Mouse (Mus musculus): Measurements from ENCODE around the gene Lrmda.

Lrmda gene

DNA sequence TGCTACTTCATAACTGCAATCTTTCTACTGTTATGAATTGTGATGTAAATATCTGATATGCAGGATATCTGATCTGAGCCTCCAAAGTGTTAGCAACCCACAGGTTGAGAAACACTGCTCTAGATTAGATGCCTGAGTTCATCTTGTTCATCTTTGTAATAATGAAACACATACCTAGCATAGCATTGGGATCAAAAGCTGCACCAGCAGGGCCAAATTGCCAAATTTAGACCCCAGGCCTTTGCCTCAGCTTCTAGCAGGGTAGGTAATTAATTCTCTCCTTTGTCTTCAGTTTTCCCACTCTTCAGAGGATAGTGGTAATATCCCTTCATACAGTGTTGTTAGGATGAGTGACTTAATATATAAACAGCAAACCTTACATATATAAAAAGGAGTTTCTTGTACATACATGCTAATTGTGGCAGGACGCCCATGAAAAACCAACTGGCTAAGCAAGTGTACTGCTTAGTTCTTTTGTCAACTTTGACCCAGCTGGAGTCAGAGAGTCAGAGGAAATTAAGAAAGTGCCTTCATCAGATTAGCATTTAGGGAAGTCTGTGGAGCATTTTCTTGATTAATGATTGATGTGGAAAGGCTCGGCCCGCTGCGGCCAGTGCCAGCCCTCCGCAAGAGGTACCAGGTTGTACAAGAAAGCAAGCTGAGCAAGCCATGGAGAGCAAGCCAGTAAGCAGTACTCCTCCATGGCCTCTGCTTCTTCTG, 315.7 kb downstream of the Lrmda start:
- DNase-seq: no peak

- DNase-seq: no peak
These were observed 319.7 kb downstream of the Lrmda start for GRCm38 (mm10) chr14:22339176-22339575.

GRCm38 (mm10) chr14:22343357-22343756, 323.8 kb downstream of the Lrmda start:
- no peak for DNase-seq

- DNase-seq: no peak
These were observed 325.7 kb downstream of the Lrmda start for GRCm38 (mm10) chr14:22345248-22345647.

DNA sequence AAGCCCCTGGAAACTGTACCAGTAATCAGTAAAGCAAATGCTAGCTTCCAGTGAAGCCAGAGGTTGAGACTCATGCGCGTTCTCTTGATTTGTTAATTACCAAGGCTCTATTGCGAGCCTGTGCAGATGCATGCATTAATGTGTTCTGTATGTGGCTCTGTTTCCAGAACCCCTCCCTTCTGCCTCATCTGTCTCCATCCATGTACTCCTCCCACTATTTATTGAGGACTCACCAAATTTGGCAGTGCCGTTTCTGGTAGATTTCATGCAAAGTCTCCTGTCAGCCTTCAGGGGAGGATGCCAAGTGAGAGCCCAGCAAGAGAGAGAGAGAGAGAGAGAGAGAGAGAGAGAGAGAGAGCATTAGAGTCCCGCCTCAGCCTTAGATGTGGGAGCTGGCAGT, 334.1 kb downstream of the Lrmda start:
- DNase-seq: no peak

DNA sequence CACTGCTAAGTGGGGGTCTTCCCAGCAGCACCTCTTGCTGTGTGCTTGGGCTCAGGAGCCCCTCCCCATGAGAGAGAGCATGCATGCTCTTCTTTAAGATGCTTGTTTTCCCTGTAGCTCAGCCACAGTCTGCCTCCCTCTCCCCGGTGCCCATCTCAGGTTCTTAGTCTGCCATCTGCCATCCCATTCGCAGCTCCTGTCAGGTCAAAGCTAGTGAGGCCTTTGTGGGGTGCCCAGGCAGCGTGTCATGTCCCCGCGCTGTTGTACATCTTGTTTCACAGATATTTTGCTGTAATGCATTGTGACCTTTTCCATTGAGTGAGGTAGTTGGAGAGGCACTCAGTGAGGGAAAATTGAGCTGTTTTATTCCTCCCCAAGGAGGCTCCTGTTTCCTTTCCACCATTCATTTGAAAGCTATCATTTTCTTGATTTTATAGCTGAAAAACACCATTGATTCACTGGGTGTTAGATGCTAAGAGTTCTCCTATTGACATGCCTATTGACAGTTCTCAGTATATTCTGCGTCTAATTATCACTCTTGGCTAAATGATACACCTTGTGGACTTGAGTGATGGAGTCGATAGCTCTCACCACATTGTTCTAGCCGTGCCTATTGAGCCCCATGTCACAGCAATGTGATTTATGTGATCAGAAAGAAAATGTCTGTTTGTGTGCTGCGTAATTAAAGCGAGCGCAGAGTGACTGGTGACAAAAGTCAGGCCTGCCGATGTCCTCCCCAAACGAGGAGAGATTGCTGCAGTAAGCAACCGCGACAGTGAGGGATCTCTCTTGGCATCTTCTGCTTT, 335.5 kb downstream of the Lrmda start:
- no peak for DNase-seq

GRCm38 (mm10) chr14:22357991-22358503, 338.5 kb downstream of the Lrmda start:
- no peak for DNase-seq

DNA sequence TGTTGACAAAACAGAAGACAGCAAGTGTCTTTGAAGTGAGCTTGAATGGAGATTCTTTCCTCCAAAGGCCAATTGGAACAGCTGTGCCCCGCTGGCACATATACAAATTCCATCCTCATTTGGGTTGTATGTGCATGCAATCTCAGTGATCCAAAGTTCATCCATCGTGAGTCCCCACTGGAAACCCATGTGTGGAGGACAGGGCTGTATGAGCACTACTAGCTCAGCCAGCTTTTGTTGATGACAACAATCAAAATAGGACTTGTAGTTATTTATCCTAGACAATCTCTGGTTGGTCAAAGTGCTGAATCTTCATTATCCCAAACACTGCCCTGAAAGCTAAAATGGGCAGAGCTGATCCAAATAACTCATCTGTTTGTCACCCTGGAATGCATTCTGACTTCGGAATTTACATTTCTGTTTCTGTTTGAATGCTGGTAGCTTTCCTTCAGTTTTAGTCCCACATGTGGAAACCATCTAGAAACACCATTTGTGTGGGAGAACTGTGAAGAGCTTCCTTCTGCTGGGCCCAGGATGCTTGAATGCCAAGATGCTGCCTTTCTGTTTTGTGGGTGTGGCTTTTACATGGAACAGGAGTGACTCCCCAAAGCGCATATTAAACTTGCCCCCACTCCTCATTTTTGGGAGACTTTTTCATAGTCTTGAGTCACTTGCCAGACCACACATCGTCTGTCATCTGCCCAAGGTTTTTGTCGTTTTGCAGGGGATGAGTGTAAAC, 344.7 kb downstream of the Lrmda start:
- DNase-seq: no peak

DNA sequence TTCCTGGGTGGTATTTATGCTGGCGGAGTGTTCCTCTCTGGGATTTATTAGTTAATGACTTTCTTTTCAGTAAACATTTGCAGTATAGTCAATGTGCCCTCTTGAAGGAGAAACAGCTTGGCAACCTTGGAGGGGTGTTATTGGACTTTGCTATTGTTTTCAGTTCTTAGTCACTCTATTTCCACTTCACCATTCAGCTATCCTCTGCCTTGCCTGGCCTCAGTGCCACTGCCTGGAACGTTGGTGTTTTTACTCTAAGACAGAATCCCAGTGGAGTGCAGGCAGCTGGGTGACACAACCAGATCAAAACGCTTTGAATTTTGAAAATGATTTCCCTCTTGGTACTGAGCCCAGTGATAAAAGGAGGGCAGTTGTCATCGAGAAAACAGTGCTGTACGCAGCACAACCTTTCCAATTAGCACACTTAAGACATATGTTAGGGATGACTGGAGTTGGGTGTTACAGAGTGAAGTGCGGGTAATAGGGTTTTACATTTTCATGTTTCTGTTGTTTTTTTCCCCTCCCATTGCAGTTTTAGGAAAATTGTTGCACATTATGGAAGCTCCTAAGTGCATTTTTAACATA, 345.4 kb downstream of the Lrmda start:
- DNase-seq: no peak

- DNase-seq: no peak
These were observed 348.1 kb downstream of the Lrmda start for GRCm38 (mm10) chr14:22367615-22368014.

DNA sequence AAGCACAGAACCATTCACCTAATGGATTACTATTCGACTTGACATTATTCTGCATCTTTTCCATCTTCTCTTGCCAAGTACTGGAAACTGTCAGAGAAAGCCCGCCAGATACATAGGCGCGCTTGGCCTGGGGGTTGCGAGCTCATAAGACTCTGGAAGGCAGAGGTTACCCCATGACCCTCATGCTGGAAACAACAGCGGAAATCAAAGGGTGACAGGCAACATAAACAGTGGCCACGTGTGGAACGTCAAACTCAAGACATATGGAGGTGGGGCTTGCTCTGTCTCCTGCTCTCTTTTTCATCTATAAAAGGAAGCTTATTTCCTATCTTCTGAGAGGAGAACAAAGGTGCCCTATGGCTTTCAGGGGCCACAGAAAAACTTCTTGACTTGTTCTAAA, 351.6 kb downstream of the Lrmda start:
- DNase-seq: no peak

GRCm38 (mm10) chr14:22372666-22373360, 353.3 kb downstream of the Lrmda start:
- no peak for DNase-seq

- no peak for DNase-seq
These were observed 353.8 kb downstream of the Lrmda start for GRCm38 (mm10) chr14:22373361-22373745.

GRCm38 (mm10) chr14:22377148-22377547, 357.6 kb downstream of the Lrmda start:
- DNase-seq: no peak

GRCm38 (mm10) chr14:22382101-22382500, 362.6 kb downstream of the Lrmda start:
- no peak for DNase-seq

- DNase-seq: no peak
These were observed 374.1 kb downstream of the Lrmda start for GRCm38 (mm10) chr14:22393616-22394015.

DNA sequence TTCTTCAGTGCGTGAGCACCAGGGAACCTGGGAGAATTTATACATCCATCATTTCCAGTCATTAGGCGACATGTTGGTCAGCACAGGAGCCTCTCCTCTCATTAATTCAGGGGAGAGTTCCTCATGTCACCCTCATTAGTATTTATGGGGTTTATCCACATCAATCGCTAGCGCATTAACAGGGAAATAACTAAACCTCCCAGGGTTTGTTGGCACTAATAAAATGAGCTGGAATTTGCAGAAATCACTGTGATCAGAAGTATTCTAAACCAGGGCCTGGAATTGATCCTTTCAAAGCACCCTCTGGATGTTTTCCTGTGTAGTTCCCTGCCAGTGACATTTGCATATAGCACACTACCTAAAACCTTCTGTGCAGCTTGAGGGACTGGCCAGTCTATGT, 382.9 kb downstream of the Lrmda start:
- DNase-seq: no peak

DNA sequence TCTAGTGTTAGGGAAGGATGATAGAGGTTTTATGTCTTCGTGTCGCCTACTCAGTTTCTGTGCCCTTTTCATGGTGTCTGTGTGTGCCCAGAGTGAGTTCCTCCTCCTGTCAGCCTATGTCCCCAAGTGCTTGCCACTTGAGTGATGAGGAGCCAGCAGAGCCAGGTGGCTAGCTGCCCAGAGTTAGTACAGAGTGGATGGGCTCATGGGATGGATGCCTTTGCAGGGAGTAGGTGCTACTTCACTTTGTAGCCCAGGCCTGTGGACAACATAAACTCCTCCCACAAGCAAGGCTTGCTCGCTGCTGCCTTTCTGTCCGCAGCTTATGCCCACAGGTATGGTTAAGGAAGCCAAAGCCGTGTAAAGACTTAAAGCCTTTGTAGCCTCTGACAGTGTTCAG, 387.1 kb downstream of the Lrmda start:
- no peak for DNase-seq

GRCm38 (mm10) chr14:22410826-22411225, 391.3 kb downstream of the Lrmda start:
- DNase-seq: no peak

DNA sequence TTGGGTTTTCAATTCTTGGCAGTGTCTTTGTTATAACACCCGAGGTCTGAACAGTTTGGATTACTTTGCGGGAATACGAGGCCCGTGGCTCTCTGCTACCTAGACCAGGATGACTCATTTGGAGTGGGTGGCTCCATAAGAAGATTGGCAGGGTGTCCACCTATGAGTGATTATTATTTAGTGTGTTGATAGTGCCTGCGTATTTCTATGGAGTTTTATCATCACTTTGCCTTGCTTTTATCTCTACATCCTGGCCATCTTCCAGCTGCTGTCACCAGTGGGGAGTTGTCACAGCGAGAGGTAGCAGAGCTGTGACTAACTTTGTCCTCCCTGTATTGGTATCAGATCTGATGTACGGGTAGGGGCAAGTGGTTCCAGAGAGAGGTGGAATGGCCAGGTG, 393.7 kb downstream of the Lrmda start:
- DNase-seq: no peak

DNA sequence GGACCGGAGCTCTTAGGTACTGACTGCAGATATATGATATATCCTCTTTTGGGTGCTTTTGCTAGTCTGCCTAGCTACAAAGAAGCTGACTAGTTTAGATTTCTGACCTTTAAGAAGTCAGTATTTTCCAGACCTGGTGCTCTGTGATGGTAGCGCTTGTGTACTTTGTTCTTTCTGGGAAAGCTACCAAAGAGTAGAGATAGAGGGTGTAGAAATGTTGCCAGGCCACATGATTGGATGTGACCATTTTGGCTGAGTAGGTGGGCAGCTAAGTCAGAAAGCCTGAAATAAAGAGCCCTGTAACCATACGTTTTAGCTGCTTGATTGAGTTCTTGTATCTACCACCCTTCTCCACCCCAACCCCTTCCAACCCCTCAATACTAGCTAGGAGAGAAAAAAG, 398.2 kb downstream of the Lrmda start:
- DNase-seq: no peak

DNA sequence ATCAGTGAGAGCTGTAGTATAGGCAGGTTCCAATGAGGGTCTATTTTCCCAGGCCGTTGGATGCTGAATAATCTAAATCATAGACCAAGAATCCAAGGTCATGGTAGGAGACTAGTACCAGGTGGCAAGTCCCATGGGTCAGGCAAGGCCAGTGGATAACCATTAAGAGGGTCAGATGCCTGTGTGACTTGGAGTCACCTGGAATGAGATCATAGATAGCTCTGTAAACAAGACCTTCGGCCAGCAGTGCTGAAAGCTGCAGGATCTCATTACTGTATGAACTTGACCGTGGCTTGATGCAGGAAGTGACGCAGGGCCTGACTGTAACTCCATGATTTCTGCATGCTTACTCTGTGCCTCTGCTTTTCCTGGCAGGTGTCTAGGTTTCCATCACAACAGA, 402.2 kb downstream of the Lrmda start:
- no peak for DNase-seq
